Mouse (Mus musculus): ENCODE data around the gene N4bp2l2.

DNA sequence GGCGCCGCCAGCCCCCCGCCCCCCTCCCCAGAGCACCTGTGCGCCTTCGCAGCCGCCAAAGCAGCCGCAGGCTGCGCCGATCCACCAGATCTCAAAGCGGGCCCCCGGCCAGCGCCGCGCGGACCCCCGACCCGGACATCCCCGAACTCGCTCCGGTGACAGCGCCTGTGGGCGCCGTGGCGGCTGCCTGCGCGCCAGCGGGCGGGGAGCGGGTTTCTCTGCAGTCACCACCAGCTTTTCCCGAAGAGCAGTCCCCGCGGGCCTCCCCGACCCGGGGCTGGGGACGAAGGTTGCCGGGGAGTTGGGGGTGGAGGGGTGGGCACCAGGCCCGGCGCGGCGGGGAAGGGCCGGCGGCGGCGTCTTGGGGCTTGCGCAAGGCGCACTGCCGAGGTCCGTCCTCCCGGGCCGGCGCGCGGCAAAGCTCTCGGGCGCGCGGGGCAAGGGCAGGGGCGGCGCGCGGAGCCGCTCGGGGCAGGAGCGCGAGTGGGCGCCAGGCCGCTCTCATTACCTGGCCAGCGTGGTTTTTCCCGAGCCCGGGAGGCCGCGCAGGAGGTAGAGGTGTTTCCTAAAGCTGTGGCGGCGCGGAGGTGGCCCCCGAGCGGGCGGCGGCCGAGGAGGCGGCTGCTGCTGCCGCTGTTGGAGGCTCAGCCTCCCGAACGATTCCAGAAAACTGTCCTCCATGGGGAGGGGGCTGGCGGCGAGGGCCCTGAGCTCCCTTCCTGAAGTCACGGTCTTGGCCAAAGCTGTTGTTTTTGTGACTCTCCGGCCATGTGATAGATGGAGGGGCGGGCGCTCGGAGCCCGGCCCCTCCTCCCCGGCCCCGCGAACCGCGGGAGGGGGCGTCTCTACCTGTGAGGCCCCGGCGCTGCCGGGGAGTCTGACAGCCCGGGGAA, 72.0 kb downstream of the N4bp2l2 start:
- TF ChIP-seq POLR2A (IDR thresholded peaks at IDR 0.05; ENCODE audit: insufficient read depth, low read depth, low read length) (no peak), CTCF (IDR thresholded peaks at IDR 0.05) (no peak), EP300 (IDR thresholded peaks at IDR 0.05; ENCODE audit: insufficient read depth, low read depth, low read length) (no peak)

All from heart, adult 2 months (tissue).